Mouse (Mus musculus) lung, adult 18-20 months (tissue): ENCODE results near the gene Gm49510.

Experiments used
- DNase-seq, 2 experiments: peaks; one replicate each; pipeline ENCODE4 v3.0.0; 2022; ENCODE audit warnings: mixed read lengths in 2 of 2

Gm49510 gene

DNA sequence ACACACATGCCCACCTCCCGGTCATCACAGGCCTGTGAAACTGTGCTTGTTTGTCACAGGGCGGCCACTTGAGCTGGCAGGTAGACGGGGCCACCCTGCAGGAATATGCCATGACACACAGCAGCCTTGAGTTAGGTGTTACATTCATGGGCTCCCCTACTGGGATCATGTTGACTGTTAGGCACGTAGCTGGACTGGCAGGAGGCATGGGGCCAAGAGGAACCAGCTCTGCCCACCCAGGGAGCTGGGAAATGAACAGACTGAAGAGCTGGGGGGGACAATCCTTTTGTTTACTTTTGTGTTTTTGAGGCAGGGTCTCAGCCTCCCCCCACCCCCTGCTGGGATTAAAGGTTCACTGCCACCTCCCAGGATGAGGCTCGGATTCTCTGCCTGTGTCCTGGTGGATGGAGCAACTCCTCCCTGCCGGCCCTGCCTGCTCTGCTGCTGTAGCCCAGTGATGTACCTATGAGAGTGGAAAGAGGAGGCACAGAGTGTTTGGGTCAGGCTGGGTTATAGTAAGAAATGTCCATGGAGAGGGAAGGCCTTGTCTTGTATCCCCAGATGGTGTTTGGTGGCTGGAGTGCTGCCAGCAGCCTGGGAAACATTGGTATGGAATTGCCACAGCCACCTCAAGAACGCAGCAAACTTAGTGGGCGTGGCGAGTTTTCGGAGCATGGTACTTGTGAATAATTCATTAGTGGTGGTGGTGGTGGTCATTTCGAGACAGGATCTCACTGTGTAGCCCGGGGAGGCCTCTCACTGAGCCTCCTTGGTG lies 16.8 kb downstream of the Gm49510 start:
- DNase-seq: no peak

DNA sequence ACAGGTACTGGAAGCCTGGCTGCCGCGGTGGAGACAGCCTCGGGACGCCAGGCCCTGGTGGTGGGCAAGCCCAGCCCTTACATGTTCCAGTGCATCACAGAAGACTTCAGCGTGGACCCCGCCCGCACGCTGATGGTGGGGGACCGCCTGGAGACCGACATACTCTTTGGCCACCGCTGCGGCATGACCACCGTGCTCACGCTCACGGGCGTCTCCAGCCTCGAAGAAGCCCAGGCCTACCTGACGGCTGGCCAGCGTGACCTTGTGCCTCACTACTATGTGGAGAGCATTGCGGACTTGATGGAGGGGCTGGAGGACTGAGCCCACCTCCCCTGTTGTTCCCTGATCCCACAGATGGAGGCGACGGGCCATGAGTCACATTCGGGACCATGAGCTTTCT lies 18.7 kb downstream of the Gm49510 start:
- DNase-seq: no peak

DNA sequence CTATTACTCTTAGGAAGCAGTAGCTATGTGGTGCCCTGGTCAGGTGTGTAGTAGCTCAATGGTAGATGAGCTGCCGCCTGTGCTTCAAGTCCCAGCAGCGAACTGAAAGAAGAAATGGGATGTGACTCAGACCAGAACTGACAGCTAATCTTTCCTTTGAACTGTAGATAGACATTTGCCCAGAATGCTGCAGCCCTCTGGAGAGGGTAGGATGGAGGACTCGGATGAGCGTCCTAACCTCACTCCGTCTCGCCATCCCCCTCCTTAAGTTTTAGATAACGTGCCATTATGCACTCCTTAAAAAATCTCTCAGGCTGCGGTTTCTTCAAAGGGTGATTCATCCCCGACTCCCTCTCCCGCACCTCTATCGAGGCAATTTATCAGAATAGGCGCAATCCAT lies 20.4 kb downstream of the Gm49510 start:
- DNase-seq: no peak

DNA sequence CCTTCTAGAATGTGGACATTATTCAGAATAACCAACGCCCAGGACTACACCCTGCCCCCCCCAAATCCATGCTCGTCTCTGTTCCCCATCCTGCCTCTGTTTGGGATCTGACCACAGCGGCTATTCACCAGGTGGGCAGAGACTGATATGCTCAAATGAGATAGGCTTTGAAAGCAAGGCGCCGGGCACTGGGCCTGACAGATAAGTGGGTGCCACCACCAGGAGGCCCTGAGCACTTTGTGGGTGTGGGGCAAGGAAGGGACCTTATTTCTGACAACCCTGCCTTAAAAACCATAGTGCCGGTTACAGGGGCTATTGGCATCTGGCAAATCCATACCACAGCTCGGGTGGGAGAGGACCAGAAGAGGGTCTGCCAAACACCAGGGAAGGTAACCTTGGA lies 23.2 kb downstream of the Gm49510 start:
- no peak for DNase-seq

DNA sequence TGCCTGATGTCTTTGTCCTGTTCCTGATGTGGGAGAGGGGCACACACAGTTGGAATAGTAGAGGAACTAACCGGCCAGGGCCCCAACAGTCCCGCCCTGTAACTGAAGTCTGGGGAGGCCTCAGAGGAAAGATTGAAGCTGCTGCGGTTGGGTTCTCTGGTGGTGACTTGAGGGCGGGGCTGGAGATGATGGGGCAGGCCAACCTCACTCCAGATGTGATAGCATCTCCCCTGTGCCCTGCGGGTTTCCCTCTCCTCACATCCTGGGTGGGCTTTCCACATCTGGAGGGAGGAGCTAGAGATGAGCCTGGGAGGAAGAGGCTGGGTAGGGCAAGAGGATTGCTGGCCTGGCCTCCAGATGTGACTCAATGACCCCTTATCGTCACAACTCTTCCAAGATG lies 24.1 kb downstream of the Gm49510 start:
- no peak for DNase-seq

DNA sequence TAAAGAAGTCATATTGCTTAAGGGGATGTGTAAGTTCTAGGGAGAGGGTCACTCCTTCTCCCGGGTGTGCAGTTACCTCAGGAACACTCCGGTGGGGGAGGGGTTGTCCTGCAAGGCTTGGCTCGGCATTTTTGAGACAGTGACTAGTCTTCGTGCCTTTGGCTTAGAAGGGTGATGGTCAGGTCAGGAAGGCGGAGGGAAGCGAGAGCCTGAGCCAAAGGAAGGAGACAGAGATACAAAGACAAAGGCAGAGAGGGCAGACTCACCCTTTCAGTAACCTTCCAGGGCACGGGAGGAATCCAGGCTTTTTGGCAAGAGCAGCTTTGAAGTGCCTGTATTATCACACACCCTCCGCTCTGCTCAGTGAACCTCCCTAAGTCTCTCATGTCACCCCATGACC lies 25.7 kb downstream of the Gm49510 start:
- no peak for DNase-seq

DNA sequence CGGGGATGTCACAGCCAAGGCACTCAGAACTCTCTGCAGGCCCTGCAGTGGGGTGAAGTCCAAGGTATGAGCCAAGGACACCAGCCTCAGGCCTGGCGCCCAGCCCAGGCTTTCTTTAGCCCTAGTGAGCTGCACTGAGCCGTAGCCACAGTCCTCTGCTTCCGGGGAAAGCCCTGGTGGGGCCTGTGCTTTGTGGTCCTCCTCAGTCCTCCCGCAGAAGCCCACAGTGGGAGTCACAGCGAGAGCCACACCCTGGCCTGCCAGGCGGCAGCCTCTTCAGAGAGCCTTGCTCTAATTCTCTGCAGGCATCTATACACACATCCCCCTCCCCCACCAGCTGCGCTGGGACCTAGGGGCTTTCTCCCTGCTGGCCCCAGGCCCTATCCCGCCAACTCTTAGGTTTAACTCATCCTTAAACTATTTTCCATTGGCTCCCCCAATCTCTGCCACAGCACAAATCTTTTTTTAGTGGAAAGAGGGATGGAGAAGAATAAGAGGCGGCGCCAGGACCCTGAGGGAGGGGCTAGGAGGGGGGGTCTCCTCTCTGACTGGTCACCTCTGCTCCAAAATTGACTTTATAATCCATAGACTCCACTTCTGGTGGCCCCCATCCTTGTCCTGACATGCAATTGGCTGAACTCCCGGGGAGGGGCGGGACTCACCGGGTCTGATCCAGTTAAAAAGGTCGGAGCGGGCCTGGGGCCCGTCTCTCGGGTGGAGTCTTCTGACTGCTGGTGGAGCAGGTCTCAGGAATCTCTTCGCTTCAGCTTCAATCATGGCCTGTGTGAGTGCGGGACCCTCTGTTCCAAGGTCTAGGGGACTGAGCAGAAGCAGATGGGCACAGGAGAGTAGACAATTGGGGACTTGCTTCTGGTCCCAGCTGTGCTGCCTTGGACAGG lies 26.8 kb downstream of the Gm49510 start, which contains the start of gene Lgals1:
Gene Lgals1 (plus strand): TSS at position 705 of the 899 bp plus-strand sequence.
- peak; percentile 86 for DNase-seq

DNA sequence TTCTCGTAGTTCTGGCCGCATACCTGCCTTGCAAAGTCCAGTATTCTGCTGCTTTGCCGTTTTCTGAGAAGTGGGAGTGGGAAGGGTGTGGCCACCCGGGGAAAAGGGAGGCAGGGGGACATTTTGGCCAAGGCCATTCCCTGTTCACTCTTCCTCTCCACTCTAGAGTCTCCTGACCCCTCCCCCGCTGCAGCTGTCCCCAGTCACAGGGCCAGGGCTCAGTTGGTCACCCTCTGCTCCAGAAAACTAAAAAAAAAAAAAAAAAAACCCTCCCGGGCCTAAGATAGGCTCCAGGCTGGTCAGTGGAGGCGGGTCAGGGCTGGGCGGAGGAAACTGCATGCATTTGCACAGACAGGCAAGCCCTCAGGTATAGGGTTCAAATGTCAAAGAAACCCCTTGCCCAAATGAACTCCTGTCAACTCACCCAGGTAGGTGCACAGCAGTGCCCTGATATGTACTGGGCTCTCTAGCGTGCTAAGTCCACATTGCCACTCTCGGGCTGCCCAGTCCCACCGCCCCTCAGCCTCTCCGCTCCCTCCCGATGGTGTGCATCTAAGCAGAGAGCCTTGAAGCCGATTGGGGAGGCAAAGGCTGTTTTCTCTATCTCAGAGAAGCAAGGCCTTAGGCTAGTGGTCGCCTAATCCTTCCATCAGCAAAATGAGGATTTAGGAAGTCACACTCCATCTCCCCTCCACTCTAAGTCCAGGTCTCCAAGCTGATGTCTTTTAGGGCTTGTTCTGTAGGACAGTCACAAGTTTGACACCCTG lies 27.7 kb downstream of the Gm49510 start:
- DNase-seq: peak; percentile 33 to 43

DNA sequence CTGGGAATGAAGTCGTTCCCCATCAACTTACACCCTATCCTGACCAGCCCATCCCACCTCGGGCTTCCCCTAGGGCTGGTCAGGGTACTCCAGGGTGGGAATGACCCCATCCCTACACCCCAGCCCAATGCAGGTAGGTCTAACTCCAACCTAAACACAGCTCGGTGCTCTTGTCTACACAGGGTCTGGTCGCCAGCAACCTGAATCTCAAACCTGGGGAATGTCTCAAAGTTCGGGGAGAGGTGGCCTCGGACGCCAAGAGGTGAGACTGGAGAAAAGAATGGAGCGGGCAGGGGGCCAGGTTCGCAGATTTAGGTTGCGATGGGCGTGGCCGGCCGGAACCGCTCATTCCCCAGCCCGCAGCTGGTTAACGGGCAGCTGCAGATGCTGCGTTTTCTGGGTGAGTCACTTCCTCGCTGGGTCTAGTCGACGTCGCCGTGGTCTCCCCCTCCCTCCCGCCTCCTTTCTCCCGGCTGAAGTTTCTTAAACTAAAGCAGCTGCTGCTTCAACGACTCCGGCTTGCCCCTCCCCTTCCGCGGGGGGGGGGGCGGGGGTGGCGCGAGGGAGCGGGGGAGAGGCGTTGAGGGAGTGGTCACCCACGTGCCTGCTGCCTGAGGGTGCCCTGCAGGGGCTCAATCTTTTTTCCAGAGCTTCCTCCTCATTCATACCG lies 28.5 kb downstream of the Gm49510 start:
- DNase-seq: peak; percentile 78 to 85

DNA sequence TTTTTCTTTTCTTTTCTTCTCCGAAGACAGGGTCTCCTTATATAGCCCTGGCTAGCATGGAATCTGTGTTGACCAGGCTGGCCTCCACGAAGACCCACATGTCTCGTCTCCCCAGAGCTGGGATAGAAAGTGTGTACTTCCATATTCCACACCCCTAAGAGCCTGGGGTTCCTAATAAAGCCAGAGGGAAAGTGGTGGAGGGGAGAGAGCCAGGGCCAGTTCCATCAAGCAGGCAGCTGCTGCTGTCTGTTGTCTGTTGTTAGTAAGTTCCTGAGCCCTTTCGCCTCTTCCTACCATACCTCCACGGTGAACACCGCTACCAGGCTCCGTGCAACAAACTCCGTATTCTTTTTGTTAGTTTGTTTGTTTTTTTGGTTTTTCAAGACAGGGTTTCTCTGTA lies 29.1 kb downstream of the Gm49510 start:
- DNase-seq: no peak

DNA sequence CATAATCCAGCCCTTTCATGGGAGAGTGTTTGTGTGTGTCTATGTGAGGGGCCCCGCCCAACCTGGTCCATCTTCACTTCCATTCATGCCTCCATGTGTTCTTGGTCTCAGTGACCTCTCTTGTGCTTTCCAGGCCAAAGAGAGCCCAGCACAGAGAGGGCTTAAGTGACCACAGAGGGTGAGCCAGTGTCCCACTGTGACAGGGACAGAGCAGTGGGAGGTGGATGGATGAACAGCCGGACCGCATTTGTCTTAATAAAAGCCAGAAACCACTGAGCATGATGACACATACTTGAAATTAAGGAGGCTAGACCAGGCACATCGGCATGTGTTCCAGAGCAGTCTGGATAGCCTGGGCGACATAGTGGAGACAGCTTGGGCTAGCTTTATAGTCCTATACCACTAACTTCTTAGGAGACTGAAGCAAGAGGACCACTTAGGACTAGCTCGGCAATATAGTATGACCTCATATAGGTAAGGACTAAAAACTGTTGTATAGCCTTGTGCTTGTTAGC lies 30.8 kb downstream of the Gm49510 start:
- DNase-seq: no peak

DNA sequence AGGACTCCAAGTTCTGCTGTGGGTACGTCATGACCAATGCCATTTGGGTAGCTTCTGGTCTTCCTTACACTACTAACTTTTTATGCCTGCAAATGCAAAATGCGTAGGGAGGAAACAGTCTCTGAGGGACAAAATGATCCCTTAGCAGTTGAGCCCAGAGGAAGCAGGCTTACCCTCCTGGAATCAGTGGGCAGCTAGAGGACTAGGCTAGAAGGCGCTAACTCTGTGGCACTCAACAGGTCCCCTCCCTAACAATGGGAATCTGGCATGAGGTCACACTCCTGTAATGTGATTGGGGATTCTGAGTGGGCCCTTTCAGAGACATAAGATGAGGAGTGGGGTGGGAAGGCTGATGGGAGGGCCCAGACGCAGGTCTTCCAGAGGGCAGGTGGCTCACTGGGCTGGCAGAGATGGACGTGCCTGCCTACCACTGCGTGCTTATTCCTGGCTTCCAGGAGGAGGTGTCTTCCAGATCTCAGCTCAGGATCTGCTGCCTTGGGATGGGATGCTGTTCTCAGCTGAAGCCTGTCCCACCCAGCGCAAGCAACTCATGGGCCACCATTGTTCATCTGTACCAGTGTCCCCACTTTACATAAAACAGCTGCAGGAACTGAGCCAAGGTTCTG lies 31.4 kb downstream of the Gm49510 start:
- DNase-seq: no peak

DNA sequence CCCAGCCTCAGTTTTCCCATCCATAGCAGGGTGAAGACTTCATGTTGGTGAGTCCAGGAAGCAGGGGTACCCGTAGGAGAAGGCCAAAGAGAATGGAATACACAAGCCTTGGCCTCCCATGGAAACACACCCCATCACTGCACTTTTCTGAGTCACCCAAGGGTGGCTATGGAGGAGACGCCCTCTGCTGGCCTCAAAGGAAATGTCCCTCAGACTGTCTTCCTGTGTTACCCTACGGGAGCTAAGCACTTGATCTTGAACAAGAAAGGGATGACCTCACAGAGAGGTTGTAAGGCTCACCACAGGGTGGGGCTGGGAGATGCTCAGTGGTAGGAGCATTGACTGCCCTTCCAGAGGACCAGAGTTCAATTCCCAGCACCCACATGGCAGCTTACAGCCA lies 32.1 kb downstream of the Gm49510 start:
- peak; percentile 56 to 60 for DNase-seq

DNA sequence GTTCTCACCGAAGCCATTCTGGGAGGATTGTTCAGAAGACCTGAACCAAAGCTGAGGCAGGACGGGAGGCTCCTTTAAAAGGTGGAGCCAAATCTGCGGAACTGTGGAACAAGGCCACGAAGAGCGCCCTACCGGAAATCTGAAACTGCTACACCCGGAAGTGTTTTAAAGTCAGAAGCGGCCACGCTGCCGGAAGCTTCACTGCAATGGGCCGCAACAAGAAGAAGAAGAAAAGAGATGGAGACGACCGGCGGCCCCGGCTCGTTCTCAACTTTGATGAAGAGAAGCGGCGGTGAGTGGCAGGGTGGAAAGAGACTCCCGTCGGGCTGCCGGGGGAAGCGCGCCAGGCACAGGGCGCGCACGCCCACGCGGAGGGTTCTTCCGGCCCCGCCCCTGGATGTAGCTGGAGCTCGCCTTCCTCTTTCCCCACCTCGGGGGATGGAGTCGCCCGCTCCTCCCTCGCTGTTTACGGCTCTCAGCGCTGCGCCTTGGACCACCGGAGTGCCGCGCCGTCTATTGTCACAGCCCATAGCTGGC lies 35.4 kb downstream of the Gm49510 start, which contains the start of gene Nol12:
Gene Nol12 (plus strand): TSS at position 150 of the 537 bp plus-strand sequence.
- peak; percentile 84 to 85 for DNase-seq

DNA sequence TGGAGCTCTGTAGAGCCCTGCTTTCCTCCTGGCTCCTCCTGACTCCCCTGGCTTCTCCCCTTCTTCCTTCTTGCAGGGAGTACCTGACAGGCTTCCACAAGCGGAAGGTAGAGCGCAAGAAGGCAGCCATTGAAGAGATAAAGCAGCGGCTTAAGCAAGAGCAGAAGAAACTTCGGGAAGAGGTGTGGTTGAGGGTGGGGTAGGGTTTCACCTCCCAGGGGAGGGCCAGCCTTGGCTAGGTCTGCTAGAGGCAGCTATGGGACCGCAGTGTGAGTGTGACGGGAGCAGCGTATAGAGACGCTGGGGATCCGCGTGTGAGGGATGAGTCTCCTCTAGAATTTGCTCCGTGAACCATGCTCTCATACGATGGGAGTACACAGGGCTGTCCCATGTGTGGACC lies 36.9 kb downstream of the Gm49510 start:
- DNase-seq: no peak

DNA sequence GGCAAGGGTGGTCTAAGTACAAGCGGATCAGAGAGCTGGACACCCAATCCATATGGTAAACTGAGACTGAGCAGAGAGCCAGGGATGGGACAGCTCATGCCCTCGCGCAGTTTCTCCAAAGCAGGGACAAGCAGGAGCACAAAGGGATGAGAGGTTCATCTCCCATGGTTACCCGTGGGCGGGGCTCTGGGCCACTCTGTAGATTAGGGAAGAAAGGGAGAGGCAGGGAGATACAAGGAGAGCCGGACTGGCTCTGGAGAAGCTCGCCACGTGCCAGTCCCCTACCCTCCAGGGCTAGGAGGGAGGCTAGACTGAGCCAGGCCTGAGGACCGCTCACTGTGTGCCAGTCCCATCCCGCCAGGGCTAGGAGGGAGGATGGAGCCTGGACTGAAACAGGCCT lies 37.8 kb downstream of the Gm49510 start:
- no peak for DNase-seq

DNA sequence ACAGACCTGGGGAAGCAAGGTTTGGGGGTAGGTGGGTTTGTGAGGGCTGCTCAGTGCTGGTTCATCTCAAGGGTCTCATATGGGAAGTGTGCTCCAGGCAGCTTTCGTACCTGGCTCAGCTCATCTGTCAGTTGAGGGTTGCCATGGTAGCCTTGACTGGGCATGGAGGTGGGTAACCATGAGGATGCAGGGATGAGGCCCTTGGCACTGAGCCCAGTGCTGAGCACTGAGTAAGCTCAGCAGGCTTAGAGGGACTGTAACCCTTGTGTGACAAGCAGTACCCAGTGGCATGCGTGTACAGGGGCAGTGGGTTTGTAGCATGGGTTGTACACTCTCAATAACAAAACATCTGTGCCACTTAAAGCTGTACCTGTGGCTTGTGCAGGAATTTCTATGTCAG lies 38.5 kb downstream of the Gm49510 start:
- DNase-seq: no peak

DNA sequence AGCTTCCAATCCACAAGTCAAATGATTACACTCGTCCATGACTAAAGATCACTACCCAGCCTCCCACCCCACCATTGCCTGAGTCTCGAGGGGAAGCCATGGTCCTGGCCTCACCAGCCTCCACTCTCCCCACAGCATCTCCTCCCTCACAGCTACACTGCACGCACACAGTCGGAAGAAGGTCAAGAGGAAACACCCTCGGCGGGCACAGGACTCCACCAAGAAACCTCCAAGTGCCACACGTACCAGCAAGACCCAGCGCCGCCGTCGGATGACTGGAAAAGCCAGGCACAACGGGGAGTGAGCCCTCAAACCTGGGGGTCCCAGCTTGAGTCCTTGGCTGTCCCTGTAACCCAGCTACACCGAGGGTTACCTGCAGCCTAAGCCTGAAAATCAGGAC lies 40.9 kb downstream of the Gm49510 start:
- DNase-seq: no peak

DNA sequence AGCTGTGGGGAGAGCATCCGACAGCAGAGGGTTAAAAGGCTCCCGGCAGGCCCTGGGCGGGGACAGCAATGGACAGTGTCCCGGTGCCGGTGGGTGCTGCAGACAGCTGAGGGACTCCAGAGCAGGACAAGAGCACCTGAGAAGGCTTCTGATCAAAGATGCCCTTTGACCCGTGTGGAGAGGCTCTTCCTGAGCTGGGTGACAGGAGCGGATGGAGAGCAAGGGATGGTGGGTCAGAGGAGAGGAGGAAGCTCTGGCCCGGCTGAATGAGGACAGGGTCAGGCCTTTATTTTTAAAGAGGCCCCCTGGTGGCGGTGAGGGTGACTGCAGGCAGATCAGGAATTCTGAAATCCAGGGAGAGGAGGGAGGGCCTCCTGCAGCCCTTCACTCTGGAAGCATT lies 43.2 kb downstream of the Gm49510 start:
- peak; percentile 76 to 79 for DNase-seq

DNA sequence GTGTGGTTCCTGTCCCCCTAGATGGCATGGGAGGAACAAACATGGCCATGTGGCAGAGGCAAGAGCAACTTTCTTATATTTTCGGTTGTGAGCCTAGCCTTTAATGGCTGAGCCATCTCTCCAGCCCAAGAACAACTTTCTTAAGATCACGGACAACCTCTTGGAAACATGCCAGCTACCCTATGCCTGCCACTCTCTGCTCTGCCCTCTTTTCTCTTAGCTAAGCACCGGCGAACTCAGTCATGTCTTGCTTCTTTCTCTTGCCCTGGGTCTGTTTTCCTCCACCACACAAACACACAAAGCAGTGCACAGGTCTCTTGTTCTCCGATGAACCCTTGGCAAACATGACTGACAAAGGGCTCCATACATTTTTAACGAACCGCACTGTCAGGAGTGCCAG lies 46.8 kb downstream of the Gm49510 start:
- no peak for DNase-seq

DNA sequence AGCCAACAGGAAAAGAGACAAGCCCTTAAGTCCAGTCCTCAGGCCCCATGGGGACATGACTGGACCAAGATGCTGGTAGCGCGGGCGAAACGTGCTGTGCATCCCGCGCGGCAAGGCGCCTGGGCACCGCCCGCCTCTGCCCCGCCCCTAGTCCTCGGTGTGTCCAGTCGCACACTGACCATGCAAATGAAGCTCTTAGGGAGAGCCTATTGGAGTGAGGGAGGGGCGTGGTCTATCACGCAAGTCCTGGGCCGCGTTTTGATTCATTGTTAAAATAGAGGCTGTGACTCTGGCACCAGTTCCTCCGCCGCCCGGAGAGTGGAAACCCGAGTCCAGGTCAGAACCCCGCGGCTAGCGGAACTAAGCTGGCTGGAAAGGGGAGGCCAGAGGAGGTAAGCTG lies 48.2 kb downstream of the Gm49510 start, which contains the start of gene Triobp:
Gene Triobp (plus strand): TSS at position 68 of the 400 bp plus-strand sequence.
- peak; percentile 90 to 93 for DNase-seq
